Mouse (Mus musculus) cerebellum, postnatal 10 days (tissue): Measurements from ENCODE around the gene Ddx41.

Experiments
- DNase-seq, 2 experiments: peaks; one replicate each; pipeline ENCODE4 v3.0.0; 2021; ENCODE audit warnings: mixed read lengths in 2 of 2

Ddx41 gene

GRCm38 (mm10) chr13:55540933-55541332 is 4.5 kb upstream of the Ddx41 start:
- peak; percentile 65 to 67 for DNase-seq

GRCm38 (mm10) chr13:55535796-55536193 is 663 bp downstream of the Ddx41 start:
- peak in 1 of 2 experiments; percentile 50 for DNase-seq

GRCm38 (mm10) chr13:55535191-55535590 is 1.3 kb downstream of the Ddx41 start:
- peak in 1 of 2 experiments; percentile 34 for DNase-seq

GRCm38 (mm10) chr13:55529198-55529915 is 7.1 kb downstream of the Ddx41 start, which contains the start of gene Dok3:
Gene Dok3 (minus strand): TSS chr13:55529296.
- peak; percentile 20 to 27 for DNase-seq

- no peak for DNase-seq
These were observed 8.4 kb downstream of the Ddx41 start for GRCm38 (mm10) chr13:55527834-55528772.

- no peak for DNase-seq
These were observed 9.2 kb downstream of the Ddx41 start for GRCm38 (mm10) chr13:55527212-55527611.

GRCm38 (mm10) chr13:55525733-55526553 is 10.5 kb downstream of the Ddx41 start:
- peak in 1 of 2 experiments; percentile 16 for DNase-seq

GRCm38 (mm10) chr13:55523951-55524600 is 12.4 kb downstream of the Ddx41 start:
- DNase-seq: no peak

- no peak for DNase-seq
These were observed 13.2 kb downstream of the Ddx41 start for GRCm38 (mm10) chr13:55523278-55523677.

GRCm38 (mm10) chr13:55522730-55523129 is 13.7 kb downstream of the Ddx41 start:
- DNase-seq: no peak

- DNase-seq: no peak
These were observed 16.9 kb downstream of the Ddx41 start for GRCm38 (mm10) chr13:55519606-55520005.

GRCm38 (mm10) chr13:55516955-55517354 is 19.5 kb downstream of the Ddx41 start:
- DNase-seq: peak; percentile 95 to 98

GRCm38 (mm10) chr13:55513828-55514227 is 22.6 kb downstream of the Ddx41 start:
- peak in 1 of 2 experiments; percentile 32 for DNase-seq

- DNase-seq: peak; percentile 95 to 96
These were observed 23.2 kb downstream of the Ddx41 start, which contains the start of gene Pdlim7 for GRCm38 (mm10) chr13:55513111-55513748. Gene Pdlim7 (minus strand): TSS chr13:55513676.

- peak; percentile 80 to 84 for DNase-seq
These were observed 24.0 kb downstream of the Ddx41 start for GRCm38 (mm10) chr13:55512379-55513031.

GRCm38 (mm10) chr13:55511492-55511861 is 25.0 kb downstream of the Ddx41 start:
- DNase-seq: no peak

GRCm38 (mm10) chr13:55510668-55511491 is 25.6 kb downstream of the Ddx41 start:
- peak; percentile 66 to 74 for DNase-seq

- no peak for DNase-seq
These were observed 26.2 kb downstream of the Ddx41 start for GRCm38 (mm10) chr13:55510332-55510667.

- no peak for DNase-seq
These were observed 27.9 kb downstream of the Ddx41 start for GRCm38 (mm10) chr13:55508531-55508930.

GRCm38 (mm10) chr13:55507877-55508276 is 28.6 kb downstream of the Ddx41 start:
- peak in 1 of 2 experiments; percentile 27 for DNase-seq
